Mouse (Mus musculus) liver, embryonic 16.5 days (tissue): Measurements from ENCODE around the gene Cmah. TPM values are rescaled to one million over a fixed set of nuclear protein-coding genes. Genes with fewer than 3 reads are reported as not detected.

Source experiments
- ATAC-seq: fragments of 200-750 bp; cut with Nextera tagmentation; 2 replicates; pipeline ENCODE4 v1.8.0; 2017; ENCODE audit warnings: low read depth, mild to moderate bottlenecking, moderate number of reproducible peaks, moderate library complexity
- H3K27ac ChIP-seq: fragments of 300-500 bp; sonication (generic); 2 replicates; pipeline ENCODE4 v1.5.1; 2014; ENCODE audit warnings: mild to moderate bottlenecking, low read length
- H3K27me3 ChIP-seq: fragments of 300-500 bp; sonication (generic); 2 replicates; pipeline ENCODE4 v1.6.1; 2014; ENCODE audit warnings: low read depth, low read length, mixed read lengths; ENCODE audit not compliant: control insufficient read depth, insufficient read depth
- H3K36me3 ChIP-seq: fragments of 300-500 bp; sonication (generic); 2 replicates; pipeline ENCODE4 v1.6.1; 2014; ENCODE audit warnings: mild to moderate bottlenecking; ENCODE audit not compliant: control insufficient read depth, insufficient read depth
- H3K4me1 ChIP-seq: fragments of 300-500 bp; sonication (generic); 2 replicates; pipeline ENCODE4 v1.6.1; 2014; ENCODE audit warnings: low read depth, low read length, mixed read lengths; ENCODE audit not compliant: control insufficient read depth
- H3K4me2 ChIP-seq: fragments of 300-500 bp; sonication (generic); 2 replicates; pipeline ENCODE4 v1.6.1; 2014; ENCODE audit warnings: low read depth, low read length, mixed read lengths
- H3K4me3 ChIP-seq: fragments of 300-500 bp; sonication (generic); 2 replicates; pipeline ENCODE4 v1.5.1; 2014; ENCODE audit warnings: low read depth, mild to moderate bottlenecking, low read length
- H3K9ac ChIP-seq: fragments of 300-500 bp; sonication (generic); 2 replicates; pipeline ENCODE4 v1.6.1; 2014; ENCODE audit warnings: low read depth, low read length
- H3K9me3 ChIP-seq: fragments of 300-500 bp; sonication (generic); replicated peaks from 2 replicates; pipeline ENCODE4 v1.6.1; 2016; ENCODE audit warnings: low read length; ENCODE audit not compliant: control insufficient read depth
- WGBS: fragments of 180-500 bp; shearing (Covaris S2); extraction: QIAGEN DNeasy Blood & Tissue Kit; methylation state at CpG from one replicate; pipeline ENCODE4 v1.1.7; 2014; ENCODE audit not compliant: insufficient replicate concordance; 5-methylcytosine and 5-hydroxymethylcytosine counted together
- polyA plus RNA-seq: library from polyadenylated mRNA; unstranded; fragments of >200 nt; fragmentation: Nextera tagmentation; extraction: Ambion mirVana; gene quantifications from 2 replicates; pipeline ENCODE4 v1.2.1, GENCODE M21; 2015

Gene Cmah
- polyA plus RNA-seq, 1 experiment from 2014 or later, result 1.6 TPM

- H3K36me3 ChIP-seq, result no peaks in the 10 kb centered on the region
- no peak overlapping the region for H3K4me3 ChIP-seq
- no peaks in the 10 kb centered on the region for H3K9me3 ChIP-seq
- ATAC-seq, result peak; percentile 78
- 27% methylated on average over 12 of the region's 12 CpGs for WGBS
- no peaks in the 10 kb centered on the region for H3K27me3 ChIP-seq
- H3K27ac ChIP-seq, result no peak overlapping the region
- no peak overlapping the region for H3K9ac ChIP-seq
- peaks cover 30% of the 10 kb centered on the region for H3K4me1 ChIP-seq
- H3K4me2 ChIP-seq, result no peak overlapping the region
Measured at GRCm38 (mm10) chr13:24497001-24497400, 169.8 kb downstream of the Cmah start.

DNA sequence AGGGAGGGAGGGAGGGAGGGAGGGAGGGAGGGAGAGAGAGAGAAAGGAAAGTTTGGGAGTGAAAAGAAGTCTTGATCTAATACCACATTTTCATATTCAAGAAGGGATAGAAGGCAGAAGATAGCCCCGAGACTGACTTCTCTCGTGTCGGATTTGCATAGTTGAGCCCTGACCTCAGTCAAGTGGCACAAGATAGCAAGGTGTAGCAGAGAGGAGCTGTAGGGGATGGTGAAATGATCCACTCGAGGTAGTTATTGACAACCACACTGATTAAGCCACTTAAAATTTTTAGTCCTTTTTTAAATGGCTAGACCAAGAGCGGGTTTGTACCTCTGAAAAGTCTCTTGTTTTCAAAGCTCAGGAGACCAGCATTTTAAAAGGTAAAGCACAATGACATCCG lies 171.1 kb downstream of the Cmah start:
- H3K9me3 ChIP-seq, result no peaks in the 10 kb centered on the region
- no peak overlapping the region for H3K4me3 ChIP-seq
- H3K4me2 ChIP-seq, result no peak overlapping the region
- H3K9ac ChIP-seq, result no peak overlapping the region
- no peaks in the 10 kb centered on the region for H3K36me3 ChIP-seq
- H3K27ac ChIP-seq, result no peak overlapping the region
- no peaks in the 10 kb centered on the region for H3K27me3 ChIP-seq
- no peak for ATAC-seq
- WGBS, result 54% methylated on average over 6 of the region's 6 CpGs
- peaks cover 25% of the 10 kb centered on the region for H3K4me1 ChIP-seq

GRCm38 (mm10) chr13:24499505-24499904 lies 172.3 kb downstream of the Cmah start:
- no peak for ATAC-seq
- H3K4me1 ChIP-seq, result peaks cover 25% of the 10 kb centered on the region
- 19% methylated on average over 3 of the region's 3 CpGs for WGBS

DNA sequence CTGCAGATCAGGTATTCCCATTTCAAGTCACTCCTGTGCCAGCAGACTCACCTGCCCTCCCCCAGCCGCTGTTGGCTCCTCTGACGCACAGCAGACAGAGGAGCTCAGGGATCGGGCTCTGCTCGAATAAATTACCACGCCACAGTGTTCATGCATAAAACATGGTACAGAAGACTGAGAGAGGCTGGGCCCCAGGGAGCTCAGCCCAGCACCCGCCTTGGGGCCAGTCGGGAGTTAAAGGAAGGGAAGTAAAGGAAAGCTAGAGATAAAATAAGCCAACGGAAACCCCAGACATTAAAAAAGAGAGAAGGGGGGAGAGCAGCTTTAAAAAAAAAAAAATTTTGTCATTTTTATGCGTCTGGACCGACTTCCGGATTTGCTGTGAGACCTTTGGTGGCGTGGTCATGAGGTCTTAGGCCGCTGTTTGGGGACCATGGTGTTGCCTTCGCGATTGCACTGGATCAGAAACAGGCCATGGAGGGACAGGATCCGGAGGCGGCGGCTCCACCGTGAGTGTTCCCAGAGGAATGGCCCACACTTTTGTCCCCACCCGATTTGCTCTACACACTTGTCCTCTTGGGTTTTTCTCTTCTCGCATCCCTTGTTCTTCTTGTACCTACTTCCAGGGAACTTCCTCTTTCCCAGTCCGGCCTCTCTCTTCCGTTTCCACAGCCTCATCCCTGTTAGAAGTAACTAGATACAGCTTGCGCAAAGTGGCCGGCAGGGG lies 174.1 kb downstream of the Cmah start:
- H3K4me3 ChIP-seq, result peak overlapping the region; percentile 46

More at GRCm38 (mm10) chr13:24499505-24499904, 172.3 kb downstream of the Cmah start:
- Histone ChIP-seq H3K9ac (no peak overlapping the region), H3K27ac (no peak overlapping the region), H3K4me3 (no peak overlapping the region), H3K27me3 (no peaks in the 10 kb centered on the region), H3K9me3 (no peaks in the 10 kb centered on the region), H3K4me2 (no peak overlapping the region), H3K36me3 (no peaks in the 10 kb centered on the region)

GRCm38 (mm10) chr13:24501919-24502318 lies 174.7 kb downstream of the Cmah start:
- no peaks in the 10 kb centered on the region for H3K27me3 ChIP-seq
- peaks cover 23% of the 10 kb centered on the region for H3K4me1 ChIP-seq
- WGBS, result 21% methylated on average over 3 of the region's 3 CpGs
- no peaks in the 10 kb centered on the region for H3K36me3 ChIP-seq
- ATAC-seq, result no peak
- peak overlapping the region; percentile 46 for H3K4me3 ChIP-seq
- H3K27ac ChIP-seq, result peak overlapping the region; percentile 29; the same call in 1 of the 2 replicates
- peak overlapping the region; percentile 56 for H3K4me2 ChIP-seq
- no peaks in the 10 kb centered on the region for H3K9me3 ChIP-seq
- peak overlapping the region; percentile 44 for H3K9ac ChIP-seq

More for the DNA sequence above, 174.1 kb downstream of the Cmah start:
- H3K9ac ChIP-seq, result peak overlapping the region; percentile 44
- H3K4me1 ChIP-seq, result peaks cover 25% of the 10 kb centered on the region
- peak overlapping the region; percentile 56 for H3K4me2 ChIP-seq
- no peak for ATAC-seq
- H3K27me3 ChIP-seq, result no peaks in the 10 kb centered on the region
- peak overlapping the region; percentile 29; the same call in 1 of the 2 replicates for H3K27ac ChIP-seq
- WGBS, result 13% methylated on average over 25 of the region's 25 CpGs
- no peaks in the 10 kb centered on the region for H3K9me3 ChIP-seq
- no peaks in the 10 kb centered on the region for H3K36me3 ChIP-seq

GRCm38 (mm10) chr13:24505812-24506211 lies 178.6 kb downstream of the Cmah start:
- Histone ChIP-seq H3K4me1 (peaks cover 13% of the 10 kb centered on the region), H3K4me2 (no peak overlapping the region), H3K4me3 (no peak overlapping the region), H3K36me3 (no peaks in the 10 kb centered on the region), H3K9me3 (no peaks in the 10 kb centered on the region), H3K27ac (no peak overlapping the region), H3K9ac (no peak overlapping the region), H3K27me3 (no peaks in the 10 kb centered on the region)
- ATAC-seq, result no peak
- WGBS, result 65% methylated on average over 5 of the region's 5 CpGs

- 69% methylated on average over 6 of the region's 6 CpGs for WGBS
- H3K9ac ChIP-seq, result no peak overlapping the region
- H3K36me3 ChIP-seq, result no peaks in the 10 kb centered on the region
- H3K27me3 ChIP-seq, result no peaks in the 10 kb centered on the region
- H3K4me1 ChIP-seq, result peaks cover under 1% of the 10 kb centered on the region; the same call in 1 of the 2 replicates
- ATAC-seq, result no peak
- H3K4me3 ChIP-seq, result no peak overlapping the region
- no peak overlapping the region for H3K4me2 ChIP-seq
- no peaks in the 10 kb centered on the region for H3K9me3 ChIP-seq
- H3K27ac ChIP-seq, result no peak overlapping the region
Measured at GRCm38 (mm10) chr13:24507156-24507555, 180.0 kb downstream of the Cmah start.

DNA sequence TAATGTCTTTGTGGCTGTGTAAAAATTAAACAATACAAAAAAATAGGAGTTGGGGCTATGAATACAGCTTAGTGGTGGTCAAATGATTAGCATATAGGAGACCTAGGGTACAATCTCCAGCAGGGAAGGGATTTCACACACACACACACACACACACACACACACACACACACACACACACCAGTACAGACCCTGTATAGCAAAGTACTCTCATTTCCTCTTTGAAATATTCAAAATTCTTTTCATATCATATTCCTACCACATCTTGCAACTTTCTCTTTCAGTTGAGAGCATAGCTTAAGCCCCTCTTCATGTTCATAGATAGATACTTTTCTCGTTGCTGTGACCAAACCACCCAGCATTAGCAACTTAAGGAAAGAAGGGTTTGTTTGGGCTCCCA lies 181.7 kb downstream of the Cmah start:
- H3K36me3 ChIP-seq, result no peaks in the 10 kb centered on the region
- no peak overlapping the region for H3K9ac ChIP-seq
- ATAC-seq, result no peak
- no peak overlapping the region for H3K27ac ChIP-seq
- no peak overlapping the region for H3K4me2 ChIP-seq
- H3K9me3 ChIP-seq, result no peaks in the 10 kb centered on the region
- no peaks in the 10 kb centered on the region for H3K27me3 ChIP-seq
- 55% methylated on average over 1 of the region's 1 CpGs for WGBS
- no peak overlapping the region for H3K4me3 ChIP-seq
- H3K4me1 ChIP-seq, result no peaks in the 10 kb centered on the region

GRCm38 (mm10) chr13:24511367-24511766 lies 184.2 kb downstream of the Cmah start:
- H3K36me3 ChIP-seq, result no peaks in the 10 kb centered on the region
- peaks cover 5% of the 10 kb centered on the region; the same call in 1 of the 2 replicates for H3K4me1 ChIP-seq
- 13% methylated on average over 1 of the region's 1 CpGs for WGBS
- H3K27ac ChIP-seq, result no peak overlapping the region
- H3K9me3 ChIP-seq, result no peaks in the 10 kb centered on the region
- no peak overlapping the region for H3K9ac ChIP-seq
- H3K27me3 ChIP-seq, result no peaks in the 10 kb centered on the region
- H3K4me2 ChIP-seq, result no peak overlapping the region
- no peak for ATAC-seq
- no peak overlapping the region for H3K4me3 ChIP-seq
